Mouse (Mus musculus): ENCODE measurements around the gene Vmn2r63.
"Not testable (repeated sequence)": the region's sequence is repeated elsewhere in the genome, so short reads cannot be mapped to it uniquely, and the experiment has no call there.

DNA sequence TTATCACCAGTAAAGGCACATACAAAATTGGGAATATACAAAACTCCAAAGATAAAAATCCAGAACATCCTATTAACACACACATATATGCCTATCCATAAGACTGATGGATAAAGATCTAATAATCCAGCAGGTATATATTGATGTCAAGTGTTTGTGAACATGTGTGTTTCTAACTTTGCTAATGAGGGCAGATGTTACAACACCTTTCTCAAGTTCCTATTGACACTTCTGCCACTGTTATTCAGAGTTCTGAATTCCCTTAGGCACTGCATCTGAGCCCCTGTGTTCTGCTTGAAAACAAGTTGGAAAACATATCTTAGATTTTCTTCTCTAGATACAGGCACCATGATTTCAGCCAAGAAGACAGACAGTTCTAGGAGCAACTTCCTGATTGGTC is at the start of gene Vmn2r63:
- TF ChIP-seq POLR2A, CTCF (IDR thresholded peaks at IDR 0.05; ENCODE audit: extremely low read depth, insufficient read depth, low read length): not testable (repeated sequence)
